Mouse (Mus musculus) forebrain, postnatal 0 days (tissue): ENCODE results near the gene Sgo1. TPM values are rescaled to one million over a fixed set of nuclear protein-coding genes. Genes with fewer than 3 reads are reported as not detected.

Experiments used
- ATAC-seq: fragments of 200-750 bp; cut with Nextera tagmentation; 2 replicates; pipeline ENCODE4 v1.8.0; 2017; ENCODE audit warnings: mild to moderate bottlenecking, moderate library complexity
- DNase-seq: peaks from one replicate; pipeline ENCODE4 v3.0.0-alpha.2; 2015
- H3K27ac ChIP-seq: fragments of 300-500 bp; sonication (generic); 2 replicates; pipeline ENCODE4 v1.5.1; 2014; ENCODE audit warnings: low read depth, mild to moderate bottlenecking, antibody characterized with exemption, low read length, moderate library complexity, mixed read lengths
- H3K27me3 ChIP-seq: fragments of 300-500 bp; sonication (generic); 2 replicates; pipeline ENCODE4 v1.6.1; 2014; ENCODE audit warnings: mild to moderate bottlenecking, low read length, mixed read lengths; ENCODE audit not compliant: insufficient read depth
- H3K36me3 ChIP-seq: fragments of 300-500 bp; sonication (generic); 2 replicates; pipeline ENCODE4 v1.6.1; 2014; ENCODE audit warnings: mild to moderate bottlenecking, moderate library complexity; ENCODE audit not compliant: insufficient read depth
- H3K4me1 ChIP-seq: fragments of 300-500 bp; sonication (generic); 2 replicates; pipeline ENCODE4 v1.6.1; 2014; ENCODE audit warnings: antibody characterized with exemption; ENCODE audit not compliant: insufficient read depth
- H3K4me2 ChIP-seq: fragments of 300-500 bp; sonication (generic); 2 replicates; pipeline ENCODE4 v1.6.1; 2014; ENCODE audit warnings: low read depth, mild to moderate bottlenecking, moderate library complexity
- H3K4me3 ChIP-seq: fragments of 300-500 bp; sonication (generic); 2 replicates; pipeline ENCODE4 v1.5.1; 2014; ENCODE audit warnings: low read depth, low read length, mixed read lengths
- H3K9ac ChIP-seq: fragments of 300-500 bp; sonication (generic); 2 replicates; pipeline ENCODE4 v1.6.1; 2014; ENCODE audit warnings: mild to moderate bottlenecking
- H3K9me3 ChIP-seq: fragments of 300-500 bp; sonication (generic); 2 replicates; pipeline ENCODE4 v1.6.1; 2016; ENCODE audit warnings: low read length
- CTCF ChIP-seq: sonication (generic); IDR thresholded peaks from 2 replicates; pipeline ENCODE4 v1.5.1; 2016; ENCODE audit warnings: antibody characterized with exemption, control low read depth, low read depth
- WGBS: fragments of 180-500 bp; shearing (Covaris S2); extraction: QIAGEN DNeasy Blood & Tissue Kit; methylation state at CpG from one replicate; pipeline ENCODE4 v1.1.7; 2014; 5-methylcytosine and 5-hydroxymethylcytosine counted together
- polyA plus RNA-seq: library from polyadenylated mRNA; unstranded; fragments of >200 nt; fragmentation: Nextera tagmentation; extraction: Ambion mirVana; gene quantifications from 2 replicates; pipeline ENCODE4 v1.2.1, GENCODE M21; 2015
- total RNA-seq: library from RNA; depleted of rRNA; stranded (reverse); fragments of >200 nt; gene quantifications from 2 replicates; pipeline ENCODE4 v1.2.3, GENCODE M21; 2014; rRNA removed

Sgo1 gene
- total and polyA plus RNA-seq, 2 experiments from 2014 or later = 3.1 to 4.0 TPM

- H3K9ac ChIP-seq = no peak overlapping the region
- TF ChIP-seq CTCF = no peak
- peak; percentile 63 for ATAC-seq
- WGBS = 71% methylated on average over 4 of the region's 4 CpGs
- no peaks in the 10 kb centered on the region for H3K4me1 ChIP-seq
- H3K36me3 ChIP-seq = peaks cover 25% of the 10 kb centered on the region; the same call in 1 of the 2 replicates
- H3K4me2 ChIP-seq = no peak overlapping the region
- no peaks in the 10 kb centered on the region for H3K9me3 ChIP-seq
- H3K27ac ChIP-seq = no peak overlapping the region
- DNase-seq = peak; percentile 21
- H3K27me3 ChIP-seq = no peaks in the 10 kb centered on the region
- no peak overlapping the region for H3K4me3 ChIP-seq
These were observed 34.5 kb downstream of the Sgo1 start for GRCm38 (mm10) chr17:53654596-53654995.

- WGBS = 75% methylated on average over 2 of the region's 2 CpGs
- Histone ChIP-seq H3K27ac (no peak overlapping the region), H3K27me3 (no peaks in the 10 kb centered on the region), H3K4me2 (no peak overlapping the region), H3K4me3 (no peak overlapping the region), H3K4me1 (no peaks in the 10 kb centered on the region), H3K9me3 (no peaks in the 10 kb centered on the region), H3K9ac (no peak overlapping the region), H3K36me3 (peaks cover 23% of the 10 kb centered on the region)
- ATAC-seq = no peak
- TF ChIP-seq CTCF = no peak
- DNase-seq = no peak
These were observed 38.9 kb downstream of the Sgo1 start for GRCm38 (mm10) chr17:53650251-53650661.

GRCm38 (mm10) chr17:53643360-53643759 is 45.8 kb downstream of the Sgo1 start:
- no peak for DNase-seq
- Histone ChIP-seq H3K36me3 (peaks cover 28% of the 10 kb centered on the region; the same call in 1 of the 2 replicates), H3K4me3 (no peak overlapping the region), H3K4me2 (no peak overlapping the region), H3K9ac (no peak overlapping the region), H3K27me3 (no peaks in the 10 kb centered on the region), H3K9me3 (no peaks in the 10 kb centered on the region), H3K27ac (no peak overlapping the region), H3K4me1 (no peaks in the 10 kb centered on the region)
- no peak for TF ChIP-seq CTCF
- WGBS = 90% methylated on average over 4 of the region's 4 CpGs
- no peak for ATAC-seq

- Histone ChIP-seq H3K9ac (no peak overlapping the region), H3K9me3 (no peaks in the 10 kb centered on the region), H3K4me1 (no peaks in the 10 kb centered on the region), H3K27ac (no peak overlapping the region), H3K36me3 (peaks cover 11% of the 10 kb centered on the region; the same call in 1 of the 2 replicates), H3K4me2 (no peak overlapping the region), H3K27me3 (no peaks in the 10 kb centered on the region), H3K4me3 (no peak overlapping the region)
- TF ChIP-seq CTCF = no peak
- ATAC-seq = no peak
- no peak for DNase-seq
These were observed 57.8 kb downstream of the Sgo1 start for GRCm38 (mm10) chr17:53631344-53631743.

- H3K4me3 ChIP-seq = no peak overlapping the region
- H3K27me3 ChIP-seq = no peaks in the 10 kb centered on the region
- 74% methylated on average over 5 of the region's 5 CpGs for WGBS
- peaks cover 12% of the 10 kb centered on the region for H3K36me3 ChIP-seq
- no peak for DNase-seq
- ATAC-seq = no peak
- no peaks in the 10 kb centered on the region for H3K4me1 ChIP-seq
- no peak overlapping the region for H3K9ac ChIP-seq
- no peak for TF ChIP-seq CTCF
- H3K27ac ChIP-seq = no peak overlapping the region
- no peaks in the 10 kb centered on the region for H3K9me3 ChIP-seq
- no peak overlapping the region for H3K4me2 ChIP-seq
These were observed 61.0 kb downstream of the Sgo1 start for GRCm38 (mm10) chr17:53628131-53628530.

- no peak overlapping the region for H3K27ac ChIP-seq
- H3K27me3 ChIP-seq = no peaks in the 10 kb centered on the region
- TF ChIP-seq CTCF = no peak
- no peak overlapping the region for H3K9ac ChIP-seq
- H3K9me3 ChIP-seq = no peaks in the 10 kb centered on the region
- peaks cover 9% of the 10 kb centered on the region for H3K36me3 ChIP-seq
- DNase-seq (no peak), ATAC-seq (no peak)
- 90% methylated on average over 4 of the region's 4 CpGs for WGBS
- no peaks in the 10 kb centered on the region for H3K4me1 ChIP-seq
- H3K4me3 ChIP-seq = no peak overlapping the region
- H3K4me2 ChIP-seq = no peak overlapping the region
These were observed 61.6 kb downstream of the Sgo1 start for GRCm38 (mm10) chr17:53627497-53627896.

GRCm38 (mm10) chr17:53626160-53626559 is 63.0 kb downstream of the Sgo1 start:
- Histone ChIP-seq H3K27ac (no peak overlapping the region), H3K9ac (no peak overlapping the region), H3K4me3 (no peak overlapping the region), H3K36me3 (peaks cover 8% of the 10 kb centered on the region), H3K4me1 (no peaks in the 10 kb centered on the region), H3K9me3 (no peaks in the 10 kb centered on the region), H3K4me2 (no peak overlapping the region), H3K27me3 (no peaks in the 10 kb centered on the region)
- ATAC-seq (no peak), DNase-seq (no peak)
- WGBS = 83% methylated on average over 3 of the region's 3 CpGs
- TF ChIP-seq CTCF = no peak

Other genes starting within 250 kb of the Sgo1 start
- gene Efhb, start 226.0 kb downstream of the Sgo1 start, total RNA-seq = 0.85 and 4.2 TPM in 2 replicates
- gene Efhb, start 226.0 kb downstream of the Sgo1 start, polyA plus RNA-seq = 0.63 and 0.86 TPM in 2 replicates
- 119 and 137 TPM in 2 replicates for gene Rab5a, start 210.1 kb downstream of the Sgo1 start, total RNA-seq
- 88.3 and 123 TPM in 2 replicates for gene Rab5a, start 210.1 kb downstream of the Sgo1 start, polyA plus RNA-seq
- not detected in 2 replicates for gene Pp2d1, start 149.9 kb downstream of the Sgo1 start, total RNA-seq
- 0.14 and 0.41 TPM in 2 replicates for gene Pp2d1, start 149.9 kb downstream of the Sgo1 start, polyA plus RNA-seq
- 19.7 and 20.9 TPM in 2 replicates for gene Kat2b, start 122.5 kb downstream of the Sgo1 start, total RNA-seq
- gene Kat2b, start 122.5 kb downstream of the Sgo1 start, polyA plus RNA-seq = 1.7 and 2.4 TPM in 2 replicates
- gene Sult1c2, start 157.0 kb upstream of the Sgo1 start, total RNA-seq = not detected in 2 replicates
- not detected in 2 replicates for gene Sult1c2, start 157.0 kb upstream of the Sgo1 start, polyA plus RNA-seq